Mouse (Mus musculus): ENCODE data around the gene Mxi1.
"Not testable (repeated sequence)": the region's sequence is repeated elsewhere in the genome, so short reads cannot be mapped to it uniquely, and the experiment has no call there.

Mxi1 gene

GRCm38 (mm10) chr19:53364551-53364950, 54.2 kb downstream of the Mxi1 start:
- no peak for DNase-seq (ENCODE audit: low spot score in 2 of 2)

- DNase-seq (ENCODE audit: low spot score in 2 of 2), result peak; percentile 39 to 69
These were observed 54.6 kb downstream of the Mxi1 start for GRCm38 (mm10) chr19:53364963-53365362.

GRCm38 (mm10) chr19:53366057-53366775, 55.9 kb downstream of the Mxi1 start:
- no peak for DNase-seq (ENCODE audit: low spot score in 2 of 2)

GRCm38 (mm10) chr19:53366881-53367280, 56.6 kb downstream of the Mxi1 start:
- no peak for DNase-seq (ENCODE audit: low spot score in 2 of 2)

- DNase-seq (ENCODE audit: low spot score in 2 of 2), result peak in 1 of 2 experiments; percentile 92
These were observed 59.2 kb downstream of the Mxi1 start for GRCm38 (mm10) chr19:53369469-53370043.

- DNase-seq (ENCODE audit: low spot score in 2 of 2), result no peak
These were observed 59.9 kb downstream of the Mxi1 start for GRCm38 (mm10) chr19:53370233-53370632.

GRCm38 (mm10) chr19:53371666-53372065, 61.3 kb downstream of the Mxi1 start, which contains the start of gene Gm10197:
Gene Gm10197 (minus strand): TSS chr19:53371766.
- no peak for DNase-seq (ENCODE audit: low spot score in 2 of 2)

- DNase-seq (ENCODE audit: low spot score in 2 of 2), result no peak
These were observed 63.3 kb downstream of the Mxi1 start for GRCm38 (mm10) chr19:53373570-53373969.

GRCm38 (mm10) chr19:53375299-53375698, 65.0 kb downstream of the Mxi1 start:
- no peak for DNase-seq (ENCODE audit: low spot score in 2 of 2)

GRCm38 (mm10) chr19:53375816-53376215, 65.5 kb downstream of the Mxi1 start:
- DNase-seq (ENCODE audit: low spot score in 2 of 2), result no peak

- DNase-seq (ENCODE audit: low spot score in 2 of 2), result no peak
These were observed 67.3 kb downstream of the Mxi1 start for GRCm38 (mm10) chr19:53377652-53378051.

- DNase-seq (ENCODE audit: low spot score in 2 of 2), result no peak
These were observed 68.1 kb downstream of the Mxi1 start for GRCm38 (mm10) chr19:53378421-53378820.

GRCm38 (mm10) chr19:53383336-53383735, 73.0 kb downstream of the Mxi1 start:
- DNase-seq (ENCODE audit: low spot score in 2 of 2), result no peak

- no peak for DNase-seq (ENCODE audit: low spot score in 2 of 2)
These were observed 79.1 kb downstream of the Mxi1 start for GRCm38 (mm10) chr19:53389417-53389816.

- DNase-seq (ENCODE audit: low spot score in 2 of 2), result no peak
These were observed 79.6 kb downstream of the Mxi1 start for GRCm38 (mm10) chr19:53389851-53390431.

- DNase-seq (ENCODE audit: low spot score in 2 of 2), result peak; percentile 99
These were observed 80.2 kb downstream of the Mxi1 start, which contains the start of gene Smndc1 for GRCm38 (mm10) chr19:53390495-53391007. Gene Smndc1 (minus strand): TSS chr19:53390578.

- no peak for DNase-seq (ENCODE audit: low spot score in 2 of 2)
These were observed 81.1 kb downstream of the Mxi1 start for GRCm38 (mm10) chr19:53391386-53391785.

GRCm38 (mm10) chr19:53391787-53392186, 81.5 kb downstream of the Mxi1 start:
- no peak for DNase-seq (ENCODE audit: low spot score in 2 of 2)

- DNase-seq (ENCODE audit: low spot score in 2 of 2), result no peak
These were observed 82.5 kb downstream of the Mxi1 start for GRCm38 (mm10) chr19:53392781-53393343.

GRCm38 (mm10) chr19:53393646-53394045, 83.3 kb downstream of the Mxi1 start:
- no peak for DNase-seq (ENCODE audit: low spot score in 2 of 2)

- DNase-seq (ENCODE audit: low spot score in 2 of 2), result no peak
These were observed 84.2 kb downstream of the Mxi1 start for GRCm38 (mm10) chr19:53394552-53394951.

- not testable (repeated sequence) for DNase-seq (ENCODE audit: low spot score in 2 of 2)
These were observed 84.6 kb downstream of the Mxi1 start for GRCm38 (mm10) chr19:53394956-53395355.

Measured in left cerebral cortex, adult 9 months (tissue).